Mouse (Mus musculus) small intestine, adult 2 months (tissue): Measurements from ENCODE around the gene Xpo4.

ENCODE experiments used
- CTCF ChIP-seq: fragments of 200-500 bp; IDR thresholded peaks from 2 replicates; pipeline ENCODE4 v1.5.1; 2012; ENCODE audit warnings: low read depth, mild to moderate bottlenecking, control low read depth, inconsistent platforms, low read length, moderate library complexity, mixed read lengths; ENCODE audit not compliant: insufficient replicate concordance, insufficient read length; ENCODE audit errors: extremely low read depth
- POLR2A ChIP-seq: fragments of 200-500 bp; IDR thresholded peaks from 2 replicates; pipeline ENCODE4 v1.6.1; 2012; ENCODE audit warnings: low read depth, mild to moderate bottlenecking, control low read depth, inconsistent platforms, low read length, moderate library complexity

DNA sequence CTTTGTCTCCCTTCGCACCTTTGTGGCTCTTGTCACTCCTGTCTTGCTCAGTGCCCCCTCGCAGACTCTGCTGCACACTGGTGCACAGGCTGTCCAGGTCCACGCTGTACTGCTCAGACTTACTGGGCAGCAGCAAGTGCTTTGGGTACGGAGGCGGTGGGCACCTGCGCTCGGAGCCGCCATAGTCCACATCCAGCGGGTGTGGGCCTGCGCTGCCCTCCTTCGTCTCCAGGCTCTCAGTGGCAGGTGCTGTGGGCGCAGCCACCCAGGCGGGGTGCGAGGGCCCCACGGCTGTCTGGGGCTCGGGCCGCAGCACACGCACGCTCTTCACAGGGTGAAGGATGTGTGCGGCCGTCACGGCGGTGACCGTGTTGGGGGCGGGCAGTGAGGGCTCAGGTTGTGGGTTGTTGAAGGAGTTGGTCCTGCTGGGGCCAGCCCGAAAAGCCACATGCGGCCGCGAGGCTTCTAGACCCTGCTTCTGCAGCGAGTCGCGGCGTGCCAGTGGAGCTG lies 34.3 kb upstream of the Xpo4 start:
- TF ChIP-seq POLR2A = no peak
- TF ChIP-seq CTCF = no peak
